19 mouse cellular contexts compared by ENCODE assay signal in the genomic region with DNA sequence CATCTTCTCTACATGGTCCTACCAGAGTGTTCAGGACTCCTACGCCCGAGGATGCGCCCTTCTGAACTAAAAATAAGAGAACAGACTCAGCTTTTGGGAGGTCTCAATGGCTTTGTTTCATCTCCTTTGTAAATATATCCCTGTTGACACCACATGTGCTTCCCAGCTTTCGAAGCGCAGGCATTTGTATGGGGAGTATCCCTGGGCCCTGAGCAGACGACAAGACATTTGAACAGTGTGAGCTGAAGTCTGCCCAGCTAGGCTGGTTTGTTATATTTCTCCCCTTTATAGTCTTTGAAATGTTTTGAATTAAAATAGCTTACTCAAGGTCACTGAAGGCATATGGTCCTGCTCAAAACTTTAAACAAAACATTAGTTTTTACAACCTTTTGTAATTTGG.
DNase-seq lines count a peak whose midpoint lies in the region; ATAC-seq and TF ChIP-seq lines count a peak whose summit lies in the region.
"Had no signal": no experiment of that assay in that cellular context is flagged by ENCODE, and none has a peak within 500 bp of the region (broad histone marks: within the 10 kb centered on the region; RNA-seq: fewer than 3 reads in every experiment).

No protein-coding gene starts in this region.

- peak; percentile 12; the same call in 1 of the 2 replicates for ATAC-seq in intestine, embryonic 15.5 days
- ATAC-seq in intestine, postnatal 0 days: no peak
- peak; percentile 69; the same call in 1 of the 2 replicates for ATAC-seq in kidney, embryonic 16.5 days (ENCODE audit: low FRiP score, low TSS enrichment)
- 0 out of 2 replicates have a peak, but pooled peaks have one; percentile 14 for ATAC-seq in embryonic facial prominence, embryonic 11.5 days (replicated peaks; ENCODE audit: insufficient number of reproducible peaks, low FRiP score, low TSS enrichment, low read depth)
- ATAC-seq in embryonic facial prominence, embryonic 14.5 days (ENCODE audit: low read depth): 0 out of 2 replicates have a peak, but pooled peaks have one; percentile 18
- ATAC-seq: forebrain, embryonic 13.5 days; forebrain, postnatal 0 days had no signal

- no peak for TF ChIP-seq CTCF in intestine, postnatal 0 days (IDR thresholded peaks at IDR 0.05; ENCODE audit: low read depth)

- no peak overlapping the region for H3K9ac ChIP-seq in intestine, embryonic 15.5 days
- H3K9ac ChIP-seq in intestine, postnatal 0 days (ENCODE audit: low read depth, low read length): no peak overlapping the region
- H3K9ac ChIP-seq in kidney, embryonic 16.5 days (replicated peaks; ENCODE audit: low read length): no peak overlapping the region
- H3K9ac ChIP-seq in embryonic facial prominence, embryonic 11.5 days (replicated peaks; ENCODE audit: low read length): no peak overlapping the region
- no peak overlapping the region for H3K9ac ChIP-seq in embryonic facial prominence, embryonic 14.5 days (ENCODE audit: low read depth, low read length)
- H3K9ac ChIP-seq: forebrain, embryonic 13.5 days; forebrain, postnatal 0 days; heart, embryonic 12.5 days; hindbrain, embryonic 14.5 days had no signal

- H3K27ac ChIP-seq in intestine, embryonic 15.5 days: no peak overlapping the region
- no peak overlapping the region for H3K27ac ChIP-seq in intestine, postnatal 0 days (ENCODE audit: low read depth, low read length)
- H3K27ac ChIP-seq in kidney, embryonic 16.5 days (ENCODE audit: low read length): peak overlapping the region; percentile 44; the same call in 1 of the 2 replicates
- no peak overlapping the region for H3K27ac ChIP-seq in embryonic facial prominence, embryonic 11.5 days (replicated peaks; ENCODE audit: low read depth, low read length)
- no peak overlapping the region for H3K27ac ChIP-seq in embryonic facial prominence, embryonic 14.5 days (replicated peaks; ENCODE audit: low read depth, low read length)
- H3K27ac ChIP-seq: forebrain, embryonic 13.5 days; gastrocnemius, adult 2 months; hindbrain, embryonic 10.5 days; hindbrain, embryonic 14.5 days had no signal

- WGBS in intestine, embryonic 15.5 days: 48% methylated on average over 6 of the region's 6 CpGs
- 71% methylated on average over 6 of the region's 6 CpGs for WGBS in intestine, postnatal 0 days
- WGBS in kidney, embryonic 16.5 days: 65% methylated on average over 6 of the region's 6 CpGs
- WGBS in embryonic facial prominence, embryonic 11.5 days: 50% methylated on average over 6 of the region's 6 CpGs
- 41% methylated on average over 6 of the region's 6 CpGs for WGBS in embryonic facial prominence, embryonic 14.5 days

- H3K27me3 ChIP-seq in intestine, embryonic 15.5 days (replicated peaks): no peaks in the 10 kb centered on the region
- no peaks in the 10 kb centered on the region for H3K27me3 ChIP-seq in intestine, postnatal 0 days (replicated peaks; ENCODE audit: control insufficient read depth, insufficient read depth, low read length)
- no peaks in the 10 kb centered on the region for H3K27me3 ChIP-seq in kidney, embryonic 16.5 days (ENCODE audit: insufficient read depth, low read length)
- no peaks in the 10 kb centered on the region for H3K27me3 ChIP-seq in embryonic facial prominence, embryonic 11.5 days (ENCODE audit: control insufficient read depth, insufficient read depth, low read length)
- H3K27me3 ChIP-seq in embryonic facial prominence, embryonic 14.5 days (replicated peaks; ENCODE audit: control insufficient read depth, insufficient read depth, low read length): no peaks in the 10 kb centered on the region
- H3K27me3 ChIP-seq: forebrain, embryonic 13.5 days; heart, embryonic 12.5 days had no signal

- no peaks in the 10 kb centered on the region for H3K9me3 ChIP-seq in intestine, embryonic 15.5 days
- no peaks in the 10 kb centered on the region for H3K9me3 ChIP-seq in intestine, postnatal 0 days (ENCODE audit: control insufficient read depth)
- H3K9me3 ChIP-seq in kidney, embryonic 16.5 days (ENCODE audit: low read length): no peaks in the 10 kb centered on the region
- no peaks in the 10 kb centered on the region for H3K9me3 ChIP-seq in embryonic facial prominence, embryonic 11.5 days (replicated peaks; ENCODE audit: control insufficient read depth, low read length)
- H3K9me3 ChIP-seq in embryonic facial prominence, embryonic 14.5 days (ENCODE audit: control insufficient read depth, low read length): no peaks in the 10 kb centered on the region
- H3K9me3 ChIP-seq: forebrain, embryonic 13.5 days; heart, embryonic 12.5 days; hindbrain, embryonic 10.5 days had no signal

- no peak overlapping the region for H3K4me2 ChIP-seq in intestine, embryonic 15.5 days (replicated peaks)
- H3K4me2 ChIP-seq in intestine, postnatal 0 days (replicated peaks; ENCODE audit: low read depth): no peak overlapping the region
- H3K4me2 ChIP-seq in kidney, embryonic 16.5 days (replicated peaks; ENCODE audit: low read depth, low read length): no peak overlapping the region
- H3K4me2 ChIP-seq in embryonic facial prominence, embryonic 11.5 days (ENCODE audit: low read depth, low read length): no peak overlapping the region
- H3K4me2 ChIP-seq in embryonic facial prominence, embryonic 14.5 days (ENCODE audit: low read depth, low read length): no peak overlapping the region
- H3K4me2 ChIP-seq: forebrain, embryonic 13.5 days; heart, embryonic 12.5 days; hindbrain, embryonic 14.5 days had no signal

- DNase-seq in kidney, postnatal 14 days: no peak
- peak; percentile 53 for DNase-seq in embryonic facial prominence, embryonic 11.5 days (ENCODE audit: low spot score)
- peak; percentile 49 for DNase-seq in embryonic facial prominence, embryonic 14.5 days (ENCODE audit: low spot score)
- DNase-seq in right cerebral cortex, adult 2 months (ENCODE audit: low spot score in 2 of 2): no peak
- DNase-seq: adrenal gland, adult 2 months; adrenal gland, postnatal 25 days; cerebellum, adult 18-20 months; cerebellum, adult 9-11 months; cerebellum, postnatal 36 days; forebrain, postnatal 0 days; gastrocnemius, adult 2 months; gastrocnemius, postnatal 25 days had no signal

- 0 out of 2 replicates have a peak, but pooled peaks cover 3% of the 10 kb centered on the region for H3K4me1 ChIP-seq in intestine, embryonic 15.5 days (replicated peaks)
- no peaks in the 10 kb centered on the region for H3K4me1 ChIP-seq in intestine, postnatal 0 days (replicated peaks; ENCODE audit: control insufficient read depth, insufficient read depth, low read length)
- peaks cover 16% of the 10 kb centered on the region for H3K4me1 ChIP-seq in kidney, embryonic 16.5 days (ENCODE audit: insufficient read depth, low read length)
- no peaks in the 10 kb centered on the region for H3K4me1 ChIP-seq in embryonic facial prominence, embryonic 11.5 days (ENCODE audit: control insufficient read depth, insufficient read depth, low read length)
- H3K4me1 ChIP-seq in embryonic facial prominence, embryonic 14.5 days (ENCODE audit: control insufficient read depth, insufficient read depth, low read length): peaks cover 8% of the 10 kb centered on the region; the same call in 1 of the 2 replicates
- H3K4me1 ChIP-seq: forebrain, embryonic 13.5 days had no signal

- H3K4me3 ChIP-seq in intestine, embryonic 15.5 days (replicated peaks): no peak overlapping the region
- no peak overlapping the region for H3K4me3 ChIP-seq in intestine, postnatal 0 days (ENCODE audit: low read depth, low read length)
- no peak overlapping the region for H3K4me3 ChIP-seq in kidney, embryonic 16.5 days (ENCODE audit: low read length)
- no peak overlapping the region for H3K4me3 ChIP-seq in embryonic facial prominence, embryonic 11.5 days (ENCODE audit: low read depth, low read length)
- H3K4me3 ChIP-seq in embryonic facial prominence, embryonic 14.5 days (ENCODE audit: low read depth, low read length): no peak overlapping the region
- H3K4me3 ChIP-seq: forebrain, embryonic 13.5 days; gastrocnemius, adult 2 months; heart, embryonic 12.5 days; hindbrain, embryonic 10.5 days had no signal

- no peaks in the 10 kb centered on the region for H3K36me3 ChIP-seq in intestine, embryonic 15.5 days
- no peaks in the 10 kb centered on the region for H3K36me3 ChIP-seq in intestine, postnatal 0 days (ENCODE audit: control insufficient read depth, insufficient read depth)
- H3K36me3 ChIP-seq in kidney, embryonic 16.5 days (ENCODE audit: insufficient read depth, low read length): no peaks in the 10 kb centered on the region
- H3K36me3 ChIP-seq in embryonic facial prominence, embryonic 11.5 days (replicated peaks; ENCODE audit: control insufficient read depth, insufficient read depth, low read depth, low read length): no peaks in the 10 kb centered on the region
- H3K36me3 ChIP-seq in embryonic facial prominence, embryonic 14.5 days (ENCODE audit: control insufficient read depth, insufficient read depth, low read length): no peaks in the 10 kb centered on the region
- H3K36me3 ChIP-seq: heart, embryonic 12.5 days; hindbrain, embryonic 10.5 days had no signal

Comparison
In these comparisons a context has a peak if more than half of its experiments do, and no peak if none do; other contexts are left out.
1. DNase-seq: peak in embryonic facial prominence, embryonic 11.5 days (single experiment) and embryonic facial prominence, embryonic 14.5 days (single experiment); none in kidney, postnatal 14 days (single experiment) and right cerebral cortex, adult 2 months (0 of 2).